Mouse (Mus musculus) thymus, adult 2 months (tissue): Measurements from ENCODE around the gene Rbm38. TPM values are rescaled to one million over a fixed set of nuclear protein-coding genes. Genes with fewer than 3 reads are reported as not detected.

ENCODE experiments used
- DNase-seq: peaks from one replicate; pipeline ENCODE4 v3.0.0; 2021
- H3K27ac ChIP-seq: fragments of 200-500 bp; 2 replicates; pipeline ENCODE4 v1.5.1; 2012; ENCODE audit warnings: low read length, control low read depth; ENCODE audit not compliant: control insufficient read depth, insufficient read depth
- H3K27me3 ChIP-seq: fragments of 200-500 bp; 2 replicates; pipeline ENCODE4 v1.6.1; 2012; ENCODE audit warnings: mild to moderate bottlenecking, low read length, moderate library complexity, mixed read lengths; ENCODE audit not compliant: control insufficient read depth, insufficient read depth
- H3K36me3 ChIP-seq: fragments of 200-500 bp; 2 replicates; pipeline ENCODE4 v1.6.1; 2012; ENCODE audit warnings: mild to moderate bottlenecking, low read length, moderate library complexity; ENCODE audit not compliant: control insufficient read depth, insufficient read depth
- H3K4me1 ChIP-seq: fragments of 200-500 bp; replicated peaks from 2 replicates; pipeline ENCODE4 v1.6.1; 2012; ENCODE audit warnings: low read length; ENCODE audit not compliant: control insufficient read depth, insufficient read depth
- H3K4me3 ChIP-seq: fragments of 200-500 bp; 2 replicates; pipeline ENCODE4 v1.5.1; 2012; ENCODE audit warnings: mild to moderate bottlenecking, low read length, control low read depth, moderate library complexity; ENCODE audit not compliant: control insufficient read depth, insufficient read depth
- CTCF ChIP-seq: fragments of 200-500 bp; IDR thresholded peaks from 2 replicates; pipeline ENCODE4 v1.5.1; 2012; ENCODE audit warnings: mild to moderate bottlenecking, control low read depth, low read length, moderate library complexity, borderline replicate concordance; ENCODE audit not compliant: control insufficient read depth, poor library complexity, insufficient read depth; ENCODE audit errors: extremely low read depth
- POLR2A ChIP-seq: fragments of 200-500 bp; IDR thresholded peaks from 2 replicates; pipeline ENCODE4 v1.6.1; 2012; ENCODE audit warnings: mild to moderate bottlenecking, low read length, control low read depth, moderate library complexity; ENCODE audit not compliant: control insufficient read depth, poor library complexity, insufficient read depth; ENCODE audit errors: extremely low read depth
- WGBS: fragments of 180-500 bp; shearing (Covaris S2); methylation state at CpG from one replicate; pipeline ENCODE4 v1.1.7; 2018; 5-methylcytosine and 5-hydroxymethylcytosine counted together
- polyA plus RNA-seq: library from polyadenylated mRNA; depleted of rRNA; stranded (reverse); fragments of >200 nt; gene quantifications from 2 replicates; pipeline ENCODE4 v1.2.3, GENCODE M21; 2012

Gene Rbm38
- polyA plus RNA-seq, 1 experiment: 1,290 TPM

GRCm38 (mm10) chr2:173033531-173033930, 13.2 kb downstream of the Rbm38 start:
- DNase-seq: no peak
- Histone ChIP-seq H3K4me3 (no peak overlapping the region), H3K27ac (no peak overlapping the region), H3K27me3 (no peaks in the 10 kb centered on the region), H3K36me3 (peaks cover 67% of the 10 kb centered on the region), H3K4me1 (peaks cover 92% of the 10 kb centered on the region)
- TF ChIP-seq POLR2A (no peak), CTCF (no peak)
- whole genome bisulfite sequencing: 54% methylated on average over 13 of the region's 13 CpGs

GRCm38 (mm10) chr2:173034998-173035397, 14.7 kb downstream of the Rbm38 start:
- H3K4me1 ChIP-seq: peaks cover 90% of the 10 kb centered on the region
- WGBS: 44% methylated on average over 4 of the region's 4 CpGs
- H3K27ac ChIP-seq: no peak overlapping the region

GRCm38 (mm10) chr2:173035653-173036052, 15.4 kb downstream of the Rbm38 start:
- H3K4me3 ChIP-seq: no peak overlapping the region
- peaks cover 48% of the 10 kb centered on the region for H3K36me3 ChIP-seq
- TF ChIP-seq POLR2A (no peak), CTCF (no peak)
- H3K27me3 ChIP-seq: no peaks in the 10 kb centered on the region
- no peak for DNase-seq
- H3K27ac ChIP-seq: no peak overlapping the region
- peaks cover 83% of the 10 kb centered on the region for H3K4me1 ChIP-seq
- 92% methylated on average over 5 of the region's 5 CpGs for WGBS

More at GRCm38 (mm10) chr2:173034998-173035397, 14.7 kb downstream of the Rbm38 start:
- DNase-seq: no peak
- Histone ChIP-seq H3K4me3 (no peak overlapping the region), H3K36me3 (peaks cover 53% of the 10 kb centered on the region), H3K27me3 (no peaks in the 10 kb centered on the region)
- TF ChIP-seq CTCF: no peak
- no peak for TF ChIP-seq POLR2A

- H3K36me3 ChIP-seq: peaks cover 44% of the 10 kb centered on the region
- peaks cover 79% of the 10 kb centered on the region for H3K4me1 ChIP-seq
- TF ChIP-seq CTCF: no peak
- no peak for TF ChIP-seq POLR2A
- WGBS: 94% methylated on average over 5 of the region's 5 CpGs
- 0 out of 2 replicates have a peak overlapping the region, but pooled peaks have one; percentile 4 for H3K27ac ChIP-seq
- H3K4me3 ChIP-seq: no peak overlapping the region
- DNase-seq: no peak
- H3K27me3 ChIP-seq: no peaks in the 10 kb centered on the region
These were observed 15.8 kb downstream of the Rbm38 start for GRCm38 (mm10) chr2:173036055-173036454.

GRCm38 (mm10) chr2:173036611-173037010, 16.3 kb downstream of the Rbm38 start:
- Histone ChIP-seq H3K4me3 (no peak overlapping the region), H3K27ac (peak overlapping the region; percentile 4), H3K27me3 (no peaks in the 10 kb centered on the region), H3K36me3 (peaks cover 39% of the 10 kb centered on the region), H3K4me1 (peaks cover 74% of the 10 kb centered on the region)
- WGBS: 41% methylated on average over 4 of the region's 4 CpGs
- TF ChIP-seq POLR2A (no peak), CTCF (no peak)
- no peak for DNase-seq

- no peak for DNase-seq
- Histone ChIP-seq H3K27ac (no peak overlapping the region; the same call in 1 of the 2 replicates), H3K36me3 (peaks cover 31% of the 10 kb centered on the region), H3K4me3 (no peak overlapping the region), H3K4me1 (peaks cover 68% of the 10 kb centered on the region), H3K27me3 (no peaks in the 10 kb centered on the region)
- no peak for TF ChIP-seq POLR2A
- no peak for TF ChIP-seq CTCF
- 94% methylated on average over 5 of the region's 5 CpGs for WGBS
These were observed 17.0 kb downstream of the Rbm38 start for GRCm38 (mm10) chr2:173037347-173037746.
